Mouse (Mus musculus): ENCODE data around the gene Rrp7a.

GRCm38 (mm10) chr15:83135654-83136053 lies 13.1 kb upstream of the Rrp7a start:
- no peak for TF ChIP-seq CTCF (IDR thresholded peaks at IDR 0.05; ENCODE audit: low read depth)
- TF ChIP-seq EP300 (optimal IDR thresholded peaks at IDR 0.05): no peak

All from stomach, postnatal 0 days (tissue).